Mouse (Mus musculus) naive thymus-derived CD4-positive, alpha-beta T cell, adult 2 months (primary cell): ENCODE results near the gene Zmym2.

Experiments
- DNase-seq: peaks from one replicate; pipeline ENCODE4 v3.0.0-alpha.2; 2011; ENCODE audit warnings: low read depth

The Zmym2 gene

GRCm38 (mm10) chr14:56918532-56918931 is 32.1 kb downstream of the Zmym2 start:
- DNase-seq, result no peak

DNA sequence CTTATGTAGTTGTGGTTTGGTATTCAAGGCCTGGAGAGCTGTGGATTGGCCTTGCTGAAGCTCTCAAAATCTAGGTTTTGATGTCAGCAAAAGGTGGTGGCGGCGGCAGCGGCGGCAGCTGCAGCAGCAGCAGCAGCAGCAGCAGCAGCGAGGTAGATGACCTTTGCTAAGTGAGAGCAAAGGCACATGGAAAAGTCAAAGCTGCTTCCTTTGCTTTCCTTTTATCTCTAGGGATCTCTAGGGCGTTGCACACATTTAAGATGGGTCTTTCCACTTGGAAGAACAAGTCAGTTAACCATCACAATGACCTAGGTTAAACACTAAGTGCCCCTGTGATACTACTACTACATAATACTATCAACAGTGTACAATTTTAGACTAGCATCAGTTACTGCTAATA is 49.0 kb downstream of the Zmym2 start:
- DNase-seq, result no peak

DNA sequence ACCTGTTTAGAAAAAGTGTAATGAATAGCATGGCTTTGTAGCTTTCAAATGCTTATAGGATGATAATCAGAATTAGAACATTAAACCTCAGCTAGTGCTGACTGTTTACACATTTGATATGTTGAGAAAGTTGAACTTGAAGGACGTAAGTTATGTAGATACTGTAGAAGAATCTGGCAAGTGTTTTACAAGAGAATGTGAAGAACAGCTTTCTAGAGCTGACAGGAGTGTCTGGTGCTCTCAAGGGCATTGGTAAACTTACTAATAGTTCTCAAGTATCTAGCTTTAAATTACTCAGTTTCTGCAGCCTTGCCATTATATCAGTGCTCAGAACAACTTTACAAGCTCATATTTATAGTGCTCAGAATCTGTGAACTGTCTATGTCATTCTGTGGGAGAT is 53.5 kb downstream of the Zmym2 start:
- no peak for DNase-seq

DNA sequence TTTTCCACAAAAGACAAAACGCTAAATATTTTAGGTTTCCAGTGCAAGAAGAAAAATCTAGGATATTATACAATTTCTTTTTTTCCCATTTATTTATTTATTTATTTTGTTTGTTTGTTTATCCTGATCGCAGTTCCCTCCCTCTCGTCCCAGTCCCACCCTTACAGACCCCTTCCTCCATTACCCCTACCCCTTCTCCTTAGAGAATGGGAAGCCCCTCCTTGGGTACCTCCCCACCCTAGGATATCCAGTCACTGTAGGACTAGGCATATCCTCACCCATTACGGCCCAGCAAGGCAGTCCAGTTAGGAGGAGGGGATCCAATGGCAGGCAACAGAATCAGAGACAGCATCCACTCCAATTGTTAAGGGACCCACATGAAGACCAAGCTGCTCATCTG is 66.5 kb downstream of the Zmym2 start:
- no peak for DNase-seq

- no peak for DNase-seq
Observed at GRCm38 (mm10) chr14:56954393-56954792, 67.9 kb downstream of the Zmym2 start.

GRCm38 (mm10) chr14:56963969-56964734 is 77.7 kb downstream of the Zmym2 start:
- peak; percentile 59 for DNase-seq

- DNase-seq, result no peak
Observed at GRCm38 (mm10) chr14:56969653-56970052, 83.2 kb downstream of the Zmym2 start.

DNA sequence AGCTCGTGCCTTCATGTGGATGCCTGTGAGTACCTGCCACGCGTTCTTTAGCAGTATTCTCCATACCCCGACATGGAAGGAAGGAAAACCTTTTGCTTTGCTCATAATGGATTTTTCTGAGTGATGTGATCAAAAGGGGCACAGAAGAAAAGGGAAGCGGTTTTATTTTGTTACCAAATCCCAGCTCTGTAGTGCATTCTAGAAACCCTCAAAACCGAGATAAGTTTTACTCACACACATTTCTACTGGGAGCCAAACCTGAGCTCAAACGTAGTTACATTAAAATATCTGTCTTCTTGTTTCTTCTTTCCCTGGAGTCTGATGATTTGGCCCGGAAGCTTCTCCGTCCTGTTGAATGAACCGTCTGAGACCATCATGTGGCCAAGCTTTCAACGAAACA is 83.7 kb downstream of the Zmym2 start:
- DNase-seq, result no peak

- DNase-seq, result no peak
Observed at GRCm38 (mm10) chr14:56978045-56978655, 91.7 kb downstream of the Zmym2 start.

- DNase-seq, result no peak
Observed at GRCm38 (mm10) chr14:56988621-56989020, 102.2 kb downstream of the Zmym2 start.
